Mouse (Mus musculus): Measurements from ENCODE around the gene Fam133b.

DNA sequence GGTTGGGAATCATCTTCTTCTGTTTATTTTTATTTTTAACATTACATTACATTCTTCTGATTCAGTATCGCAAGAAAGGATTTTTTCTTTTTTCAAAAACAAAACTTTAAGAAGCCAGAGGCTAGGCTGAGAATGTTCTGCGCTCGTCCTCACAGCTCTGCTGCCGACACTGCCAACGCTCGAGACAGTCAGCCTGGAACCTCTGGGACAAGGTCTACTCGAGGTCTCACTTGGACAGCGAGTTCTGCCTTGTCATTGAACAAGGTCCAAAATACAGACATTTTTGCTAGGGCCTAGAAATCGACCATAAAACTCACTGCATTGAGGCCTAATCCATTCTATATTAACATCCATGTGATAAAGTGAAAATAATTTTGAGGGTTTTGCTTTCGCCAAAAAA, 20.8 kb upstream of the Fam133b start:
- TF ChIP-seq EP300 (IDR thresholded peaks at IDR 0.05; ENCODE audit: insufficient read depth, low read depth, low read length), result no peak
- TF ChIP-seq CTCF (IDR thresholded peaks at IDR 0.05; ENCODE audit: low read depth, low read length), result no peak
- no peak for TF ChIP-seq POLR2A (IDR thresholded peaks at IDR 0.05; ENCODE audit: insufficient read depth, low read length)

All from ES-Bruce4 (cell line).